Mouse (Mus musculus) ES-Bruce4 (cell line): ENCODE data around the gene Igfbp4.

ENCODE experiments used
- CTCF ChIP-seq: IDR thresholded peaks from one replicate; pipeline ENCODE4 v1.8.1; 2011; ENCODE audit warnings: low read depth, low read length
- EP300 ChIP-seq: IDR thresholded peaks from 2 replicates; pipeline ENCODE4 v1.6.1; 2011; ENCODE audit warnings: low read depth, low read length; ENCODE audit not compliant: insufficient read depth
- POLR2A ChIP-seq: IDR thresholded peaks from one replicate; pipeline ENCODE4 v1.8.1; 2011; ENCODE audit warnings: low read length; ENCODE audit not compliant: insufficient read depth

DNA sequence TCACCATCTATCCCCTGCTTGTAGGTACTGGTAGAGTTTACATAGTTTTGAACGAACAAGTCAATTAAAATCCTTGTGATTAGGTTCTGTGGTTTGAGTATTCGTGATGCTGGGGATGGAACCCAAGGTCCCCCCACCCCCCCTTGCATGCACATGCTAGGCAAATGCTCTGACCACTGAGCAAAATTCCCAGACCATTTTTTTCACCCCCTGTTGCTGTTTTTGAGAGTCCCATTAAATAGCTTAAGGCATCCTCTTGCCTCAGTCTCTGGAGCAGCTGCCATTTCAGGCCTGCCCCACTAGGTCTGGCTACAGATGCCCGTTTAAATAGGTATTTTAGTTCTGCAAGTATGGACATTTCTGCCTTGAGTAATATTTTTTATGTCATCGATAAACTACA, 17.9 kb upstream of the Igfbp4 start:
- TF ChIP-seq CTCF (no peak), POLR2A (no peak), EP300 (no peak)
